8 mouse cellular contexts compared by ENCODE assay signal in genomic region chr17:72476956-72477355, GRCm38 (mm10).
"Had no signal": no experiment of that assay in that cellular context is flagged by ENCODE, and none has a peak within 500 bp of the region (broad histone marks: within the 10 kb centered on the region; RNA-seq: fewer than 3 reads in every experiment).

No protein-coding gene starts in this region.

- DNase-seq: lung, adult 18-20 months; lung, embryonic 14.5 days; lung, postnatal 10 days; lung, postnatal 4 days; right cerebral cortex, postnatal 14 days; thymus, adult 2 months; thymus, postnatal 25 days; thymus, postnatal 4 days had no signal
